Mouse (Mus musculus) limb, embryonic 12.5 days (tissue): ENCODE results near the gene Adamtsl2. TPM values are rescaled to one million over a fixed set of nuclear protein-coding genes. Genes with fewer than 3 reads are reported as not detected.

Experiments
- ATAC-seq: fragments of 200-750 bp; cut with Nextera tagmentation; 2 replicates; pipeline ENCODE4 v1.8.0; 2017; ENCODE audit warnings: low read depth, moderate TSS enrichment; ENCODE audit not compliant: insufficient number of reproducible peaks, insufficient read depth, low FRiP score, low TSS enrichment
- H3K27ac ChIP-seq: fragments of 300-500 bp; sonication (generic); 2 replicates; pipeline ENCODE4 v1.5.1; 2016; ENCODE audit warnings: mild to moderate bottlenecking, moderate library complexity
- H3K27me3 ChIP-seq: fragments of 300-500 bp; sonication (generic); 2 replicates; pipeline ENCODE4 v1.6.1; 2016; ENCODE audit warnings: mild to moderate bottlenecking, moderate library complexity
- H3K36me3 ChIP-seq: fragments of 300-500 bp; sonication (generic); 2 replicates; pipeline ENCODE4 v1.6.1; 2016; ENCODE audit warnings: mild to moderate bottlenecking, moderate library complexity
- H3K4me1 ChIP-seq: fragments of 300-500 bp; sonication (generic); replicated peaks from 2 replicates; pipeline ENCODE4 v1.6.1; 2016
- H3K4me2 ChIP-seq: fragments of 300-500 bp; sonication (generic); 2 replicates; pipeline ENCODE4 v1.6.1; 2016; ENCODE audit warnings: mild to moderate bottlenecking, moderate library complexity
- H3K4me3 ChIP-seq: fragments of 300-500 bp; sonication (generic); replicated peaks from 2 replicates; pipeline ENCODE4 v1.5.1; 2016; ENCODE audit warnings: mild to moderate bottlenecking
- H3K9ac ChIP-seq: fragments of 300-500 bp; sonication (generic); replicated peaks from 2 replicates; pipeline ENCODE4 v1.6.1; 2016; ENCODE audit warnings: mild to moderate bottlenecking, moderate library complexity
- H3K9me3 ChIP-seq: fragments of 300-500 bp; sonication (generic); 2 replicates; pipeline ENCODE4 v1.6.1; 2016; ENCODE audit warnings: mild to moderate bottlenecking, moderate library complexity
- WGBS: fragments of 180-500 bp; shearing (Covaris S2); methylation state at CpG from one replicate; pipeline ENCODE4 v1.1.7; 2016; 5-methylcytosine and 5-hydroxymethylcytosine counted together
- polyA plus RNA-seq: library from polyadenylated mRNA; unstranded; fragments of >200 nt; fragmentation: Nextera tagmentation; extraction: Ambion mirVana; gene quantifications from 2 replicates; pipeline ENCODE4 v1.2.1, GENCODE M21; 2016

Gene Adamtsl2
- polyA plus RNA-seq, 1 experiment from 2014 or later: 11.8 TPM

DNA sequence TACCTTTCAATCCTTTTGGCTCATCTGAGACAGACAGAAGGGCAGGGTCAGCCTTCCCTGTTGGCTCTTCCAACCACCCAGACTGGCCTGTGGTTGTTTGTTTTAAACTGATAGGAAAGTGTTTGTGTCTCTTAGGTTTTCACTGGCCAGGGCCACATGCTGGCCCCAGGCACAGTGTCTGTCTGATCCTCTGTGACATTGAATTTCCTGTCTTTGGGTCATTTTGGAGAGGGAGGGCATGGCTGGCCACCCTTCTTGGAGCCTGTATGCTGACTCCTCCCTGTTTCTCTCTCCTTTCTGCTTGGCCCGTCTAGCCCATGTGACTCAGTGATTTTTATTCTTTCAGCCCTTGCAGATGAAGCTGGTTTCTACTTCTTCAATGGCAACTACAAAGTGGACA lies 10.1 kb downstream of the Adamtsl2 start:
- Histone ChIP-seq H3K4me3 (no peak overlapping the region), H3K9me3 (no peaks in the 10 kb centered on the region), H3K9ac (no peak overlapping the region), H3K4me2 (no peak overlapping the region), H3K36me3 (peaks cover 7% of the 10 kb centered on the region; the same call in 1 of the 2 replicates), H3K27me3 (no peaks in the 10 kb centered on the region), H3K4me1 (peaks cover 46% of the 10 kb centered on the region), H3K27ac (no peak overlapping the region)
- ATAC-seq: no peak
- WGBS: 82% methylated on average over 1 of the region's 1 CpGs

GRCm38 (mm10) chr2:27095178-27095577 lies 16.0 kb downstream of the Adamtsl2 start:
- Histone ChIP-seq H3K36me3 (peaks cover under 1% of the 10 kb centered on the region; the same call in 1 of the 2 replicates), H3K4me3 (no peak overlapping the region), H3K27ac (no peak overlapping the region), H3K4me2 (no peak overlapping the region), H3K9me3 (no peaks in the 10 kb centered on the region), H3K27me3 (no peaks in the 10 kb centered on the region; the same call in 1 of the 2 replicates), H3K9ac (no peak overlapping the region), H3K4me1 (peaks cover 32% of the 10 kb centered on the region)
- no peak for ATAC-seq
- WGBS: 94% methylated on average over 7 of the region's 7 CpGs

GRCm38 (mm10) chr2:27096341-27096981 lies 17.3 kb downstream of the Adamtsl2 start:
- H3K27ac ChIP-seq: 0 out of 2 replicates have a peak overlapping the region, but pooled peaks have one; percentile 73
- ATAC-seq: no peak

GRCm38 (mm10) chr2:27097241-27097656 lies 18.1 kb downstream of the Adamtsl2 start:
- ATAC-seq: no peak

More at GRCm38 (mm10) chr2:27096341-27096981, 17.3 kb downstream of the Adamtsl2 start:
- Histone ChIP-seq H3K9me3 (no peaks in the 10 kb centered on the region), H3K27me3 (no peaks in the 10 kb centered on the region; the same call in 1 of the 2 replicates), H3K4me1 (peaks cover 38% of the 10 kb centered on the region), H3K9ac (no peak overlapping the region), H3K4me2 (no peak overlapping the region), H3K36me3 (0 out of 2 replicates have a peak, but pooled peaks cover under 1% of the 10 kb centered on the region), H3K4me3 (no peak overlapping the region)
- 50% methylated on average over 13 of the region's 13 CpGs for WGBS

DNA sequence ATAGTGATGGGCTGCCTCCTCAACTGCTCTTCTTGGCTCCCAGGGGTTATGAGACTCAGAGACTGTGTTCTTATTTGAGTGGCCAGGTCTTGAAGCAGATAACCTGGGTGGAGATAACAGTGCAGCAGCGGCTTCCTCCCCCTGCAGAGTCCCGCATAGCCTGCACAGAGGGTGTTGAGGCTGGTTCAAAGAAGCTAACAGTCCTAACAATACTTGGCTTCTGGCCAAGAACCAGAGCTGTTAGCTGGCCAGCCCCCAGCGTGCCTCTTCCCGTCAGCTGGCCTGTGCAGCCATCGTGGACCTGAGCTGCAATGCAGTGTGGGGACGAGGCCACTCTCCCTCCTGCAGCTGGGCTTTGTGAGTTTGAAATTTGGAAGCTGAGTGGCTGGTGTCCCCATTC lies 18.6 kb downstream of the Adamtsl2 start:
- 15% methylated on average over 6 of the region's 6 CpGs for WGBS
- Histone ChIP-seq H3K4me2 (peak overlapping the region; percentile 13; the same call in 1 of the 2 replicates), H3K4me3 (no peak overlapping the region), H3K4me1 (peaks cover 38% of the 10 kb centered on the region), H3K9ac (no peak overlapping the region; the same call in 1 of the 2 replicates), H3K27ac (peak overlapping the region; percentile 73), H3K9me3 (no peaks in the 10 kb centered on the region), H3K36me3 (0 out of 2 replicates have a peak, but pooled peaks cover 5% of the 10 kb centered on the region), H3K27me3 (no peaks in the 10 kb centered on the region; the same call in 1 of the 2 replicates)
- peak; percentile 64; the same call in 1 of the 2 replicates for ATAC-seq

More at GRCm38 (mm10) chr2:27097241-27097656, 18.1 kb downstream of the Adamtsl2 start:
- Histone ChIP-seq H3K4me3 (no peak overlapping the region), H3K9me3 (no peaks in the 10 kb centered on the region), H3K27me3 (no peaks in the 10 kb centered on the region; the same call in 1 of the 2 replicates), H3K4me2 (no peak overlapping the region), H3K36me3 (0 out of 2 replicates have a peak, but pooled peaks cover 5% of the 10 kb centered on the region), H3K4me1 (peaks cover 38% of the 10 kb centered on the region), H3K9ac (no peak overlapping the region; the same call in 1 of the 2 replicates), H3K27ac (peak overlapping the region; percentile 73)
- WGBS: 66% methylated on average over 6 of the region's 6 CpGs

GRCm38 (mm10) chr2:27103554-27103953 lies 24.4 kb downstream of the Adamtsl2 start:
- H3K4me2 ChIP-seq: no peak overlapping the region
- H3K9ac ChIP-seq: no peak overlapping the region
- peaks cover under 1% of the 10 kb centered on the region; the same call in 1 of the 2 replicates for H3K27me3 ChIP-seq
- H3K36me3 ChIP-seq: peaks cover 10% of the 10 kb centered on the region; the same call in 1 of the 2 replicates
- ATAC-seq: no peak
- no peaks in the 10 kb centered on the region for H3K9me3 ChIP-seq
- 63% methylated on average over 7 of the region's 7 CpGs for WGBS
- peaks cover 16% of the 10 kb centered on the region for H3K4me1 ChIP-seq
- no peak overlapping the region for H3K4me3 ChIP-seq
- no peak overlapping the region for H3K27ac ChIP-seq

DNA sequence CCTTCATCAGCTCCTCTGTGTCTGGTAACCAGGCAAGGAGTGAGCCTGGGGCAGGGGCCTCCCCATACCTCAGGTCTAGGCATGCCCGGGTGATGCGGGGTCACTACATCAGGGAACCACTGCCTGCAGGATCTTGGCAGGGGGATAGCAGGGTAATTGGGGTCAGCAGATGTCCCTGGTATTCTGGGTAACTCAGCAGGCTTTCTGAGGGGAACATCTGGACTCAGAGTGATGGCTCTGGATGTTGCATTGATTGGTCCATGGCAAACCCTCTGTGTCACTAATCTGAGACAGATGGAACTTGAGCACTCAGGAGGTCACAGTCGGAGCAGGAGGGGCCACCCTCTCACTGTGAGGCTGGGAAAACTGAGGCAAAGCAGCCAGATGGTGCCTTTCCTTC lies 27.6 kb downstream of the Adamtsl2 start:
- H3K27me3 ChIP-seq: peaks cover 6% of the 10 kb centered on the region; the same call in 1 of the 2 replicates
- H3K27ac ChIP-seq: no peak overlapping the region
- H3K4me1 ChIP-seq: peaks cover 9% of the 10 kb centered on the region
- 0 out of 2 replicates have a peak overlapping the region, but pooled peaks have one; percentile 3 for H3K9ac ChIP-seq
- H3K9me3 ChIP-seq: no peaks in the 10 kb centered on the region
- H3K4me2 ChIP-seq: no peak overlapping the region
- no peak for ATAC-seq
- no peak overlapping the region for H3K4me3 ChIP-seq
- peaks cover 13% of the 10 kb centered on the region; the same call in 1 of the 2 replicates for H3K36me3 ChIP-seq
- 9% methylated on average over 3 of the region's 3 CpGs for WGBS

DNA sequence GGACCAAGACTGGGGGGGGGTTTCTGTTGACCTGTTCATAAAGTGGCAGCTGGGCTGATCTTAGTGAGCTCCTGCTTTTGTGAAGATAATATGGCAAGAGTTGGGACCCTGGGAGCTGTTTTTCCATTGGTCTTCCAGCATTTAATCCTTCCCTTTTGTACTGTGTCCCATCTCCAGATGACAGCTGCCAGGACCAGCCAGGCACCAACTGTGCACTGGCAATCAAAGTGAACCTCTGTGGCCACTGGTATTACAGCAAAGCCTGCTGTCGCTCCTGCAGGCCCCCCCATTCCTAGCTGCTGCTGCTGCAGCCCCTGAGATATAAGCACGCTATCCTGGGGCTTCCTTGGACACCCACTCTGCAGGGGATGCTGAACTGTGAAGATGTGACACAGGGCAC lies 29.0 kb downstream of the Adamtsl2 start:
- no peak overlapping the region for H3K9ac ChIP-seq
- WGBS: 70% methylated on average over 2 of the region's 2 CpGs
- H3K27me3 ChIP-seq: peaks cover 6% of the 10 kb centered on the region; the same call in 1 of the 2 replicates
- no peaks in the 10 kb centered on the region for H3K9me3 ChIP-seq
- no peak overlapping the region for H3K4me2 ChIP-seq
- no peak for ATAC-seq
- no peak overlapping the region for H3K4me3 ChIP-seq
- peaks cover 9% of the 10 kb centered on the region for H3K4me1 ChIP-seq
- H3K27ac ChIP-seq: no peak overlapping the region
- peaks cover 12% of the 10 kb centered on the region; the same call in 1 of the 2 replicates for H3K36me3 ChIP-seq

DNA sequence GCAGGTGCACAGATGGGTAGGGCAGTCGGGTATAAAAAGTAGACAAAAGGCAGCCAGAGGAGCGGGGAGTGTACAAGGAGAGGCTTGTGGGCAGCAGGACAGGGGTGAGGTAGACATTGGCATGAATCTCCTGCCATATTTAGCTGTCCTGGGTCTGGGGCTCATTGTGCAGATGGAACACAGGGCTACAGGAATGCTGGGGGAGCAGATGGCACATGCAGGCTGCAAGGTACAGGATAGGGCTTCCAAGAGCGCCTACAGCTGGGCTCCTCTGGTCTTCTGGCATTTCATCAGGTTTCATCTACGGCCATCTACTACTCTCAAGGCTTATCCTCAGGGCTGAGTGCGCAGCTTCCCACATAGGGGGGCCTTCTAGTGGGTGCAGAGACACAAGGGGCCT lies 29.9 kb downstream of the Adamtsl2 start:
- Histone ChIP-seq H3K27me3 (peaks cover 6% of the 10 kb centered on the region; the same call in 1 of the 2 replicates), H3K4me3 (no peak overlapping the region)
- ATAC-seq: no peak

DNA sequence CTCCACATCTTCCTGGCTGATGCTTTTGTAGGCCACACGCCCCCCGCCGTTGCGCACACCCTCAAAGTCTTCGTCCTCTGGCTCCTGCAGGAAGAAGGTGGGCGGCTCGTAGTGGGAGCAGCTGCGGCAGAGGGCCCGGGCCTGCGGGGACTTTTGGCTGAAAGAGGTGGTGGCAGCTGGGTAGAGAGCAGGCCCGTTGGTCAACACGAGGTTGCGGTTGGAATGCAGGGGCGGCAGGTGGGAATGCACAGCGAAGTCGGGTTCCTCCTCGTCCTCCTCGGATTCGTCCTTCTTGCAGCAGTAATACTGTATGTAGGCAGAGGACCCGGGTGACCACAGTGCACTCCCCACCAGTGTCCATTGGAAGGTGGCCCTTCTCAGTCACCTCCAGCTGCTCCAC lies 33.4 kb downstream of the Adamtsl2 start:
- no peak for ATAC-seq
- Histone ChIP-seq H3K9me3 (no peaks in the 10 kb centered on the region), H3K4me3 (no peak overlapping the region), H3K27ac (no peak overlapping the region), H3K36me3 (peaks cover 12% of the 10 kb centered on the region; the same call in 1 of the 2 replicates), H3K9ac (no peak overlapping the region), H3K4me1 (peaks cover 19% of the 10 kb centered on the region), H3K4me2 (no peak overlapping the region), H3K27me3 (peaks cover 6% of the 10 kb centered on the region; the same call in 1 of the 2 replicates)
- 84% methylated on average over 20 of the region's 20 CpGs for WGBS

More for the DNA sequence above, 29.9 kb downstream of the Adamtsl2 start:
- Histone ChIP-seq H3K9me3 (no peaks in the 10 kb centered on the region), H3K4me1 (peaks cover 13% of the 10 kb centered on the region), H3K4me2 (no peak overlapping the region), H3K27ac (no peak overlapping the region), H3K36me3 (peaks cover 12% of the 10 kb centered on the region; the same call in 1 of the 2 replicates), H3K9ac (no peak overlapping the region)
- 87% methylated on average over 5 of the region's 5 CpGs for WGBS

DNA sequence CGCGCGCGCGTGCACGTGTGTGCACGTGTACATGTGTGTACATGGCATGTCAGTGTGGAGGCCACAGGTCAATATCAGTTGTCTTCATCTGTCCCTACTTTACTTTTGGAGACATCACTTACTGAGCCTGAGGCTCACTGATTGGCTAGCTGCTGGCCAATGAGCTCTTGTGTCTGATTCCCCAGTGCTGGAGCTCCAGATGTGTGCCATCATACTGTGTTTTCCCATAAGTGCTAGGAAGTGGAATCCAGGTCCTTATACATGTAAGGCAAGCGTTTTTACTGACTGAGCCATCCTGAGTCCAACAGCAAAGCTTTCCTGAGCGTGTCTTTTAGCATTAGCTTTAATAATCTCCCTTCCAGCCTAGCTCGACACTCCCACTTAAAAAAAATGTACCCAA lies 35.0 kb downstream of the Adamtsl2 start:
- H3K36me3 ChIP-seq: peaks cover 2% of the 10 kb centered on the region; the same call in 1 of the 2 replicates
- H3K9me3 ChIP-seq: no peaks in the 10 kb centered on the region
- peaks cover 6% of the 10 kb centered on the region for H3K27me3 ChIP-seq
- 0 out of 2 replicates have a peak overlapping the region, but pooled peaks have one; percentile 31 for H3K27ac ChIP-seq
- H3K4me3 ChIP-seq: no peak overlapping the region
- peaks cover 30% of the 10 kb centered on the region for H3K4me1 ChIP-seq
- no peak overlapping the region; the same call in 1 of the 2 replicates for H3K9ac ChIP-seq
- WGBS: 90% methylated on average over 10 of the region's 10 CpGs
- no peak for ATAC-seq
- H3K4me2 ChIP-seq: no peak overlapping the region
